Mouse (Mus musculus): ENCODE data around the gene Olfr173.

Gene Olfr173

DNA sequence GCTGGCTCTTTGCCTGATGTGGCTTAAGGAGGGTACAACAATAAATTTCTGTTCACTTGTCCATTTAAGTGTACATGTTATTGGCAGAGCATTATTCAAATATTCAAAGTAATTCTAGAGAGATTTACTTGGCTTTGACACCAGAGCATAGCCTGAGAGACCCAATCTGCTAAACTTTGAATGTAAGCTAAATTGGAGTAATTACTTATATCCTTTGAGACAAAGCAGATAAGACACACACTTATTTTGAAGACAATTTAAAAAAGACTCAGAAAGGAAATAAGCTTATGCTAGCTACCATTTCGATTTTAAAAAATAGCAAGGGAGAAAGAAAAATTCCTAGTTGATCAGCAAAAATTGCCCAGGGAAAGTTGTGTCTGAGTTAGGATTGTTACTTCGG, at the start of gene Olfr173:
TSS of gene Olfr173 (minus strand) at position 101 of the 400 bp plus-strand sequence.
- DNase-seq (ENCODE audit: low read depth, low spot score): no peak

- no peak for DNase-seq (ENCODE audit: low read depth, low spot score)
Measured at GRCm38 (mm10) chr16:58826732-58827319, 26.8 kb upstream of the Olfr173 start, which contains the start of gene Olfr175-ps1. Gene Olfr175-ps1, minus strand, starts transcription at chr16:58826782.

- no peak for DNase-seq (ENCODE audit: low read depth, low spot score)
Measured at GRCm38 (mm10) chr16:58763076-58763475, 37.0 kb downstream of the Olfr173 start, which contains the start of gene Olfr172. Gene Olfr172, minus strand, starts transcription at chr16:58763176.

- no peak for DNase-seq (ENCODE audit: low read depth, low spot score)
Measured at GRCm38 (mm10) chr16:58756191-58756590, 43.9 kb downstream of the Olfr173 start.

DNA sequence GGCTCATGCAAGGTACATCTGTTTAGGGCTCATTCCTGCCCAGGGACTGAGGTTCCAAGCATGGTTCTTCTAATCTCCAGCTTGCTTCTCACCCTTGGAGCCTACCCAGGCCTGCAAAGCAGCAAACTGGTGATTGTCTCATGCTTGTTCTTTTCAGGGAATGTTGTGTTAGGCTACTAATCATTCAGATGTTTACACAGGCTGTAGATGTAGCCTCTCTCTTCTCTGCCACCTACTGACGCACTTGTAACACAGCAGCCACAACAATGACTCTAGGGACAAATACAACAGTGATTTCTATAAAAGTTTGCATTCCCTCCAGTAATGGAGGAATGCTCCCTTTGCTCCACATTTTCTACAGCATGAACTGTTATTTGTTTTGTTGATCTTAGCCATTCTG, 48.8 kb downstream of the Olfr173 start:
- DNase-seq (ENCODE audit: low read depth, low spot score): no peak

- DNase-seq (ENCODE audit: low read depth, low spot score): no peak
Measured at GRCm38 (mm10) chr16:58746715-58747114, 53.4 kb downstream of the Olfr173 start.

Measured in skeletal muscle tissue, adult 2 months (tissue).